Mouse (Mus musculus) liver, adult 10 weeks (tissue): ENCODE data around the gene Cpne2. TPM values are rescaled to one million over a fixed set of nuclear protein-coding genes. Genes with fewer than 3 reads are reported as not detected.

ENCODE experiments used
- polyA plus RNA-seq: library from polyadenylated mRNA; stranded (reverse); fragments of 350-450 nt; fragmentation: Illumina TruSeq; extraction: RNeasy Lipid Tissue Mini Kit (QIAGEN cat#74804); gene quantifications from one replicate; pipeline ENCODE4 v1.2.3, GENCODE M21; 2014; ENCODE audit warnings: low read depth, low replicate concordance

The Cpne2 gene
- 4.4 TPM for polyA plus RNA-seq

DNA sequence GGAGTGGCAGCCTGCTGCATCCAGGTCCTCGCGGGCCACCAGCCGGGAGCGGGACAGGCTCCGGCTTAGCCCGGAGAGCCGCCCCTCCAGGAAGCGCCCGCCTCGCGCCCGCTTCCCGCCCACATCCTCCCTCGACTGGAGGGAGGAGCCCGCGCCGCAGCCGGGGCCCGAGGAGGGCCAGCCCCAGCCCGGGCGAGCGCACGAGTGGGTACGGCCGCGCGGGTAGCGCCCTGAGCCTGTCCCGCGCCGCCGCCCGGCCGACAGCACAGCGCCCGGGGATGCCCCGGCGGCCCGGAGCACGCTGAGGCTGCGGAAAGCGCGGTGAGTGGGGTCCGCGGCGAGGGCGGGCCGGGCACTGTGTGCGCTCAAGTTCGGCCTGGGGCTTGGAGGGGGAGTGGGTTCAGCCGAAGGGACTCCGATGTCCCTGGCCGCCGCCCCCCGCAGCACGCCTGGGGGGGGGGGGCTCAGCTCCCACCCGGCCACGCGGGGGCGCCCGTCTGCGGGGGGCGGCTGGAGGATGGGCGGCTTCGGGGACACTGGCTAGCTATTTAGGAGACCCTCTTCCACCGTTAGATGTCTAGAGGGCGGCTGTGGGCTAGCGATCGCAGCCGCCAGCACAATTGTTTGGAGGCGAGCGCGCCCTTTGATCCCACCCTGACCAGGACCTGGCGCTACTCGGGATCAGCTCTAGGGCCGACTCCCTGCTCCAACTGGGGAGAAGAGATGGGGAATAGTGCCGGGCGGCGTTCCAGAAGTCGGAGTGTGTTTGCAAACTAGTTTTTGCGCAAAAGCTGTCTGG lies at the start of gene Cpne2:
TSS of gene Cpne2 (plus strand) at position 118 of the 799 bp plus-strand sequence.

DNA sequence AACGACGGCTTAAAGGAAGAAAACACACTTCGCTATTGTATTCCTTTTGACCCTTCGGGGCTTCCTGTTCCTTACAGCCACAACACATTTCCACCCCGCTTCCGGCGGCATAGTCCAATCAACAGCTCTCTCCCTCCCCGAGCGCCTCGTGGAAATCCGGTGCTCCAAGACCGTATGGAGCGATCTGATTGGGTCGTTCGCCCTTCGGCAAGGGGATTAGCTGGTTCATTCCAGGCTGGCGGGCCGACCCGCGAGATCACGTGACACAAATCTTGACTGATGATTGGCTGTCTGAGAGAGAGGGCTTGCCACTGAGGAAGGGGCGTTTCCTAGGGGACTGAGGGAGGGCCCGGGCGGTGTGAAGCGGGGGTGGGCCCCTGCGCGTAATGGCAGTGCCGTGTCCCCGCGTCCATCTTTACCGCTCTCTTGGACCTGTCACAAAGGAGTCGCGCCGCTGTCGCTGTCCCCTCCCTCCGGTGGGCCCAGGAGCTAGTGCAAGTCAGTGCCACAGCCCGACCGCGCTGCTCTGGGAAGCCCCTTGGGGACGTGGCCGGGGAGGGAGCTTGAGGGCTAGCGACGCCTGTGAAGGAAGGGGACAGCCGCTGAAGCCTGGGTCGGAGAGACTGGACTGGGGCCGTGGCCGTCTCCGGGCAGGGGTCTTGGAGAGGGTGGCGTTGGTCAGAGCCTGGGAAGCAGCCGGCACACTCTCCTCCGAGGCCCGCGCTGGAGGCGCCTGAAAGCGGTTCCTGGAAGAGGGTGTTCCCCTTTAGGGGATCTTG lies 69.0 kb downstream of the Cpne2 start, which contains the start of the genes Rspry1 and Fam192a:
TSS of gene Rspry1 (plus strand) at position 331 of the 779 bp plus-strand sequence.
TSS of gene Fam192a (minus strand) at position 391 of the 779 bp plus-strand sequence.

Other genes with a start within 250 kb of the Cpne2 start
- not detected for gene Slc12a3, start 203.8 kb upstream of the Cpne2 start, polyA plus RNA-seq
- gene Herpud1, start 146.6 kb upstream of the Cpne2 start, polyA plus RNA-seq = 193 TPM
- gene Nlrc5, start 98.6 kb upstream of the Cpne2 start, polyA plus RNA-seq = 18.6 TPM
- gene Rspry1, start 68.9 kb downstream of the Cpne2 start, polyA plus RNA-seq = 24.9 TPM
- gene Fam192a, start 69.0 kb downstream of the Cpne2 start, polyA plus RNA-seq = 27.8 TPM
- 20.6 TPM for gene Arl2bp, start 133.6 kb downstream of the Cpne2 start, polyA plus RNA-seq
- gene Pllp, start 163.3 kb downstream of the Cpne2 start, polyA plus RNA-seq = 3.2 TPM
- gene Ccl22, start 212.6 kb downstream of the Cpne2 start, polyA plus RNA-seq = not detected
- gene Cx3cl1, start 239.0 kb downstream of the Cpne2 start, polyA plus RNA-seq = not detected